Mouse (Mus musculus): ENCODE measurements around the gene Lrp1. TPM values are rescaled to one million over a fixed set of nuclear protein-coding genes. Genes with fewer than 3 reads are reported as not detected.

Lrp1 gene
- total and polyA plus RNA-seq, 3 experiments = 74.0 to 83.7 (median 79.5) TPM

- TF ChIP-seq POLR2A (IDR thresholded peaks at IDR 0.05; ENCODE audit: insufficient read depth, low read depth, low read length) = no peak
- TF ChIP-seq EP300 (IDR thresholded peaks at IDR 0.05; ENCODE audit: insufficient read depth, low read depth, low read length) = no peak
- no peak for TF ChIP-seq CTCF (IDR thresholded peaks at IDR 0.05)
- Histone ChIP-seq H3K27ac (no peak overlapping the region), H3K4me1 (ENCODE audit: control insufficient read depth, insufficient read depth, low read length) (peaks cover 4% of the 10 kb centered on the region; the same call in 1 of the 2 replicates), H3K79me2 (replicated peaks; ENCODE audit: control insufficient read depth, insufficient read depth, low read length) (no peaks in the 10 kb centered on the region), H3K36me3 (ENCODE audit: control insufficient read depth, insufficient read depth, low read length) (no peaks in the 10 kb centered on the region), H3K27me3 (ENCODE audit: control insufficient read depth, insufficient read depth, low read length) (peaks cover 2% of the 10 kb centered on the region; the same call in 1 of the 2 replicates), H3K9ac (ENCODE audit: low read depth, low read length) (no peak overlapping the region), H3K4me3 (no peak overlapping the region)
- WGBS = 45% methylated on average over 17 of the region's 17 CpGs
- DNase-seq = no peak
- intact Hi-C loops (cut with DNase I) = loop anchor here (1.0 to 5.0 kb wide), 2 partner anchors 28 to 112 kb away; partner anchors contain the start of gene Lrp1
Measured at GRCm38 (mm10) chr10:127509837-127510701, 110.9 kb downstream of the Lrp1 start.

GRCm38 (mm10) chr10:127509051-127509836, 111.7 kb downstream of the Lrp1 start:
- WGBS = 3% methylated on average over 35 of the region's 35 CpGs
- intact Hi-C loops (cut with DNase I) = loop anchor here (1.0 kb wide), 1 partner anchor 29 kb away; no protein-coding TSS in a partner anchor
- Histone ChIP-seq H3K4me1 (ENCODE audit: control insufficient read depth, insufficient read depth, low read length) (peaks cover 4% of the 10 kb centered on the region; the same call in 1 of the 2 replicates), H3K27me3 (ENCODE audit: control insufficient read depth, insufficient read depth, low read length) (peaks cover 2% of the 10 kb centered on the region; the same call in 1 of the 2 replicates), H3K79me2 (replicated peaks; ENCODE audit: control insufficient read depth, insufficient read depth, low read length) (no peaks in the 10 kb centered on the region), H3K4me3 (peak overlapping the region; percentile 18), H3K36me3 (ENCODE audit: control insufficient read depth, insufficient read depth, low read length) (no peaks in the 10 kb centered on the region), H3K9ac (ENCODE audit: low read depth, low read length) (no peak overlapping the region; the same call in 1 of the 2 replicates), H3K27ac (no peak overlapping the region)
- TF ChIP-seq EP300 (IDR thresholded peaks at IDR 0.05; ENCODE audit: insufficient read depth, low read depth, low read length) (0 out of 2 replicates have a peak, but pooled peaks have one; percentile 38), POLR2A (IDR thresholded peaks at IDR 0.05; ENCODE audit: insufficient read depth, low read depth, low read length) (no peak), CTCF (IDR thresholded peaks at IDR 0.05) (peak; percentile 77)
- peak; percentile 76 to 86 for DNase-seq

GRCm38 (mm10) chr10:127508239-127508638, 112.7 kb downstream of the Lrp1 start:
- peak; percentile 65 to 71 for DNase-seq
- intact Hi-C loops (cut with DNase I) = no loop called here
- TF ChIP-seq EP300 (IDR thresholded peaks at IDR 0.05; ENCODE audit: insufficient read depth, low read depth, low read length) = no peak
- peak; percentile 69 for TF ChIP-seq CTCF (IDR thresholded peaks at IDR 0.05)
- Histone ChIP-seq H3K4me3 (no peak overlapping the region), H3K27me3 (ENCODE audit: control insufficient read depth, insufficient read depth, low read length) (peaks cover 2% of the 10 kb centered on the region; the same call in 1 of the 2 replicates), H3K27ac (no peak overlapping the region), H3K36me3 (ENCODE audit: control insufficient read depth, insufficient read depth, low read length) (no peaks in the 10 kb centered on the region), H3K79me2 (replicated peaks; ENCODE audit: control insufficient read depth, insufficient read depth, low read length) (no peaks in the 10 kb centered on the region), H3K9ac (ENCODE audit: low read depth, low read length) (no peak overlapping the region), H3K4me1 (ENCODE audit: control insufficient read depth, insufficient read depth, low read length) (peaks cover 1% of the 10 kb centered on the region; the same call in 1 of the 2 replicates)
- WGBS = 25% methylated on average over 15 of the region's 15 CpGs

- Histone ChIP-seq H3K4me3 (no peak within 1 kb of the TSS), H3K36me3 (ENCODE audit: control insufficient read depth, insufficient read depth, low read length) (no peaks in the 10 kb centered on the region), H3K27ac (no peak within 1 kb of the TSS), H3K4me1 (ENCODE audit: control insufficient read depth, insufficient read depth, low read length) (no peaks in the 10 kb centered on the region), H3K79me2 (replicated peaks; ENCODE audit: control insufficient read depth, insufficient read depth, low read length) (no peaks in the 10 kb centered on the region), H3K27me3 (ENCODE audit: control insufficient read depth, insufficient read depth, low read length) (no peaks in the 10 kb centered on the region), H3K9ac (ENCODE audit: low read depth, low read length) (no peak within 1 kb of the TSS)
- TF ChIP-seq POLR2A (IDR thresholded peaks at IDR 0.05; ENCODE audit: insufficient read depth, low read depth, low read length) (no peak), EP300 (IDR thresholded peaks at IDR 0.05; ENCODE audit: insufficient read depth, low read depth, low read length) (no peak), CTCF (IDR thresholded peaks at IDR 0.05) (no peak)
- intact Hi-C loops (cut with DNase I) = no loop called here
- DNase-seq = no peak
- WGBS = 63% methylated on average over 13 of the region's 13 CpGs
Measured at GRCm38 (mm10) chr10:127500894-127501893, 119.8 kb downstream of the Lrp1 start, which contains the start of gene Stac3. Gene Stac3 (plus strand): TSS chr10:127501686.

- no peaks in the 10 kb centered on the region for H3K79me2 ChIP-seq (replicated peaks; ENCODE audit: control insufficient read depth, insufficient read depth, low read length)
- H3K27ac ChIP-seq = no peak overlapping the region
- intact Hi-C loops (cut with DNase I) = no loop called here
- no peak overlapping the region for H3K4me3 ChIP-seq
- no peak for TF ChIP-seq EP300 (IDR thresholded peaks at IDR 0.05; ENCODE audit: insufficient read depth, low read depth, low read length)
- no peak for TF ChIP-seq CTCF (IDR thresholded peaks at IDR 0.05)
- TF ChIP-seq POLR2A (IDR thresholded peaks at IDR 0.05; ENCODE audit: insufficient read depth, low read depth, low read length) = no peak
- WGBS = 89% methylated on average over 4 of the region's 4 CpGs
- no peaks in the 10 kb centered on the region for H3K4me1 ChIP-seq (ENCODE audit: control insufficient read depth, insufficient read depth, low read length)
- no peaks in the 10 kb centered on the region for H3K36me3 ChIP-seq (ENCODE audit: control insufficient read depth, insufficient read depth, low read length)
- no peak for DNase-seq
- no peak overlapping the region for H3K9ac ChIP-seq (ENCODE audit: low read depth, low read length)
- H3K27me3 ChIP-seq (ENCODE audit: control insufficient read depth, insufficient read depth, low read length) = no peaks in the 10 kb centered on the region
Measured at GRCm38 (mm10) chr10:127500042-127500441, 120.9 kb downstream of the Lrp1 start.

Data from heart, adult 2 months (tissue).